Mouse (Mus musculus) heart, embryonic 14.5 days (tissue): Measurements from ENCODE around the gene Ccdc33. TPM values are rescaled to one million over a fixed set of nuclear protein-coding genes. Genes with fewer than 3 reads are reported as not detected.
A peak's percentile ranks its signal among the peaks of the same experiment; 100 is the strongest.

Experiments used
- ATAC-seq: fragments of 200-750 bp; cut with Nextera tagmentation; 2 replicates; pipeline ENCODE4 v1.8.0; 2017; ENCODE audit warnings: low read depth, moderate TSS enrichment; ENCODE audit not compliant: insufficient number of reproducible peaks, insufficient read depth, low FRiP score
- H3K27ac ChIP-seq, 2 experiments: fragments of 200-500 bp in 1 of 2; fragments of 300-500 bp in 1 of 2; sonication (generic) in 1 of 2; replicated peaks in 1 of 2; 2 replicates each; pipeline ENCODE4 v1.5.1; 2012 to 2014; ENCODE audit warnings: low read depth in 2 of 2, low read length in 2 of 2, control low read depth in 1 of 2, mild to moderate bottlenecking in 1 of 2, mixed read lengths in 1 of 2; ENCODE audit not compliant: control insufficient read depth in 1 of 2, insufficient read depth in 1 of 2
- H3K27me3 ChIP-seq: fragments of 300-500 bp; sonication (generic); 2 replicates; pipeline ENCODE4 v1.6.1; 2014; ENCODE audit warnings: mild to moderate bottlenecking, low read length, control low read depth; ENCODE audit not compliant: control insufficient read depth, insufficient read depth
- H3K36me3 ChIP-seq: fragments of 300-500 bp; sonication (generic); 2 replicates; pipeline ENCODE4 v1.6.1; 2014; ENCODE audit warnings: mild to moderate bottlenecking, control low read depth, low read length, mixed read lengths; ENCODE audit not compliant: control insufficient read depth, insufficient read depth
- H3K4me1 ChIP-seq, 2 experiments: fragments of 200-500 bp in 1 of 2; fragments of 300-500 bp in 1 of 2; sonication (generic) in 1 of 2; 2 replicates each; pipeline ENCODE4 v1.6.1; 2012 to 2014; ENCODE audit warnings: low read length in 2 of 2, control low read depth in 1 of 2, mixed read lengths in 1 of 2; ENCODE audit not compliant: control insufficient read depth in 2 of 2, insufficient read depth in 2 of 2
- H3K4me2 ChIP-seq: fragments of 300-500 bp; sonication (generic); 2 replicates; pipeline ENCODE4 v1.6.1; 2014; ENCODE audit warnings: mild to moderate bottlenecking, low read length
- H3K4me3 ChIP-seq, 2 experiments: fragments of 200-500 bp in 1 of 2; fragments of 300-500 bp in 1 of 2; sonication (generic) in 1 of 2; 2 replicates each; pipeline ENCODE4 v1.5.1; 2012 to 2014; ENCODE audit warnings: low read length in 2 of 2, mild to moderate bottlenecking in 2 of 2, control low read depth in 1 of 2, low read depth in 1 of 2, moderate library complexity in 1 of 2; ENCODE audit not compliant: control insufficient read depth in 1 of 2, insufficient read depth in 1 of 2
- H3K9ac ChIP-seq: fragments of 300-500 bp; sonication (generic); 2 replicates; pipeline ENCODE4 v1.6.1; 2014; ENCODE audit warnings: mild to moderate bottlenecking, low read length
- H3K9me3 ChIP-seq: fragments of 300-500 bp; sonication (generic); 2 replicates; pipeline ENCODE4 v1.6.1; 2016; ENCODE audit warnings: low read length, control low read depth; ENCODE audit not compliant: control insufficient read depth
- WGBS: fragments of 180-500 bp; shearing (Covaris S2); extraction: QIAGEN DNeasy Blood & Tissue Kit; methylation state at CpG from one replicate; pipeline ENCODE4 v1.1.7; 2014; 5-methylcytosine and 5-hydroxymethylcytosine counted together
- polyA plus RNA-seq: library from polyadenylated mRNA; unstranded; fragments of >200 nt; fragmentation: Nextera tagmentation; extraction: Ambion mirVana; gene quantifications from 2 replicates; pipeline ENCODE4 v1.2.1, GENCODE M21; 2014

The Ccdc33 gene
- polyA plus RNA-seq, 1 experiment from 2014 or later: not detected

GRCm38 (mm10) chr9:58012486-58012885 is 106.1 kb downstream of the Ccdc33 start:
- Histone ChIP-seq H3K27ac (no peak overlapping the region), H3K4me3 (no peak overlapping the region), H3K36me3 (no peaks in the 10 kb centered on the region), H3K4me1 (peaks cover 8 to 15% of the 10 kb centered on the region in 2 experiments), H3K27me3 (no peaks in the 10 kb centered on the region), H3K4me2 (no peak overlapping the region), H3K9ac (no peak overlapping the region), H3K9me3 (no peaks in the 10 kb centered on the region)
- ATAC-seq: no peak
- WGBS: 62% methylated on average over 2 of the region's 2 CpGs

GRCm38 (mm10) chr9:58011552-58011951 is 107.1 kb downstream of the Ccdc33 start:
- Histone ChIP-seq H3K4me3 (no peak overlapping the region), H3K27ac (no peak overlapping the region), H3K9ac (no peak overlapping the region), H3K36me3 (no peaks in the 10 kb centered on the region), H3K27me3 (no peaks in the 10 kb centered on the region), H3K9me3 (no peaks in the 10 kb centered on the region), H3K4me2 (no peak overlapping the region), H3K4me1 (peaks cover 8 to 15% of the 10 kb centered on the region in 2 experiments)
- 64% methylated on average over 8 of the region's 8 CpGs for WGBS
- ATAC-seq: no peak

GRCm38 (mm10) chr9:58011027-58011426 is 107.6 kb downstream of the Ccdc33 start:
- H3K4me2 ChIP-seq: no peak overlapping the region
- H3K9ac ChIP-seq: no peak overlapping the region
- H3K36me3 ChIP-seq: no peaks in the 10 kb centered on the region
- no peak overlapping the region for H3K27ac ChIP-seq
- peaks cover 8 to 15% of the 10 kb centered on the region in 2 experiments for H3K4me1 ChIP-seq
- H3K9me3 ChIP-seq: no peaks in the 10 kb centered on the region
- no peaks in the 10 kb centered on the region for H3K27me3 ChIP-seq
- H3K4me3 ChIP-seq: no peak overlapping the region
- ATAC-seq: no peak
- 44% methylated on average over 7 of the region's 7 CpGs for WGBS

- peak overlapping the region; percentile 59; the same call in 1 of the 2 replicates for H3K4me2 ChIP-seq
Measured at GRCm38 (mm10) chr9:58009588-58009987, 109.0 kb downstream of the Ccdc33 start.

GRCm38 (mm10) chr9:58009015-58009362 is 109.6 kb downstream of the Ccdc33 start:
- H3K4me1 ChIP-seq: peaks cover 8 to 15% of the 10 kb centered on the region in 2 experiments
- H3K27me3 ChIP-seq: no peaks in the 10 kb centered on the region
- no peaks in the 10 kb centered on the region for H3K9me3 ChIP-seq
- ATAC-seq: peak; percentile 85; the same call in 1 of the 2 replicates
- 0 out of 4 replicates have a peak overlapping the region, but pooled peaks have one; percentile 0 to 10 for H3K4me3 ChIP-seq
- peak overlapping the region; percentile 59 for H3K4me2 ChIP-seq
- WGBS: 1% methylated on average over 6 of the region's 6 CpGs
- peak overlapping the region; percentile 52 to 78 for H3K27ac ChIP-seq
- peak overlapping the region; percentile 45 for H3K9ac ChIP-seq
- no peaks in the 10 kb centered on the region for H3K36me3 ChIP-seq

More at GRCm38 (mm10) chr9:58009588-58009987, 109.0 kb downstream of the Ccdc33 start:
- no peaks in the 10 kb centered on the region for H3K36me3 ChIP-seq
- no peak overlapping the region for H3K4me3 ChIP-seq
- no peak overlapping the region for H3K9ac ChIP-seq
- H3K27me3 ChIP-seq: no peaks in the 10 kb centered on the region
- no peaks in the 10 kb centered on the region for H3K9me3 ChIP-seq
- ATAC-seq: no peak
- 56% methylated on average over 3 of the region's 3 CpGs for WGBS
- peaks cover 8 to 15% of the 10 kb centered on the region in 2 experiments for H3K4me1 ChIP-seq
- H3K27ac ChIP-seq: peak overlapping the region in 1 of 2 experiments; percentile 25; a peak in 1 of 4 replicates

GRCm38 (mm10) chr9:58008336-58009014 is 110.1 kb downstream of the Ccdc33 start:
- H3K4me1 ChIP-seq: peaks cover 8 to 15% of the 10 kb centered on the region in 2 experiments
- no peaks in the 10 kb centered on the region for H3K9me3 ChIP-seq
- ATAC-seq: no peak
- H3K27ac ChIP-seq: peak overlapping the region; percentile 52 to 78
- H3K9ac ChIP-seq: peak overlapping the region; percentile 45
- no peaks in the 10 kb centered on the region for H3K36me3 ChIP-seq
- 0 out of 4 replicates have a peak overlapping the region, but pooled peaks have one; percentile 0 to 10 for H3K4me3 ChIP-seq
- WGBS: 49% methylated on average over 12 of the region's 12 CpGs
- no peaks in the 10 kb centered on the region for H3K27me3 ChIP-seq
- H3K4me2 ChIP-seq: peak overlapping the region; percentile 59

GRCm38 (mm10) chr9:58005753-58006461 is 112.7 kb downstream of the Ccdc33 start, which contains the start of gene Cyp11a1:
Gene Cyp11a1 (plus strand): TSS chr9:58006411.
- Histone ChIP-seq H3K4me1 (peaks cover 4 to 15% of the 10 kb centered on the region in 2 experiments), H3K36me3 (no peaks in the 10 kb centered on the region), H3K27ac (no peak within 1 kb of the TSS), H3K9me3 (no peaks in the 10 kb centered on the region), H3K4me2 (no peak within 1 kb of the TSS), H3K27me3 (no peaks in the 10 kb centered on the region; the same call in 1 of the 2 replicates), H3K4me3 (no peak within 1 kb of the TSS), H3K9ac (no peak within 1 kb of the TSS)
- 78% methylated on average over 16 of the region's 16 CpGs for WGBS
- no peak for ATAC-seq
